Mouse (Mus musculus): ENCODE measurements around the gene Serpinc1.

Serpinc1 gene

DNA sequence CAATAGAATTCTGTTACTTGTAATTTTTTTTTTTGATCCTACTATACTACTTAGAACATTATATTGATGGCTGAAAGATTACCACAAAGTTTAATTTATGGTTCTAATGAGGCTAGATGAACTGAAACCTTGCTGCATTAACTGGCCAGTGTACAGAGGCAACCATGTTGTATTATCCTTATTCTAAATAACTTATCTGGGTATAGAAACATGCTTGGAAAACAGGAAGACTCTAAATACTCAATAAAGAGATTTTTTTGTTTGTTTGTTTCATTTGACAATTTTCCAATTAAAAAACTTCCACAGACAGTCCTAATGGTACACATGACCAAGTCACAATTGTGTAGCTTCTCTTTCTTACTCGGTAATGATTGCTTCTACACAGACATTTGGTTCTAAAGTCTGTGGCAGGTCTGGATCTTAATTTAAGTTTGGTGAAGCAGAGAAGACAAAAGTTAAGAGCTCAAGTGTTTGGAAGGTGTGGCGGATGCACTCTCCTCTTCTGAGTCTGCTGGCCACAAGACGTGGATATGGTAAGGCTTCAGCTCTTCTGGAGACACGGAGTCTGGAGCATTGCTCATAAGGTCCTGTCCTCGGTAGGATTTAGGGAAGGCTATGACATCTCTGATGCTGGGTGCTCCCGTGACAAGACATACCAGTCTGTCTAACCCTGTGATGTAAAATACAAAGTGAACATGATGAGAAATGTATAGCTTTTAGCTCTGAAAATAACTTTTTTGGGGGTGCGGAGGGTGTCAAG is 63.1 kb downstream of the Serpinc1 start:
- DNase-seq (ENCODE audit: inconsistent ontology term): no peak

- DNase-seq (ENCODE audit: inconsistent ontology term): no peak
These were observed 68.6 kb downstream of the Serpinc1 start for GRCm38 (mm10) chr1:161046972-161047371.

Data from Muller cell, postnatal 12 days (primary cell).